ENCODE assay signal across 8 mouse cellular contexts in genomic region chr3:122924009-122924914, GRCm38 (mm10). TPM values are rescaled to one million over a fixed set of nuclear protein-coding genes. Genes with fewer than 3 reads are reported as not detected.
DNase-seq lines count a peak whose midpoint lies in the region; ATAC-seq and TF ChIP-seq lines count a peak whose summit lies in the region.

Gene 1810037I17Rik, plus strand, starts transcription at chr3:122924203.

- under 1% methylated on average over 65 of the region's 68 CpGs for WGBS in forebrain, embryonic 13.5 days
- under 1% methylated on average over 68 of the region's 68 CpGs for WGBS in large intestine, adult 2 months
- 1% methylated on average over 66 of the region's 68 CpGs for WGBS in liver, postnatal 0 days (ENCODE audit: insufficient replicate concordance)
- WGBS in neural tube, embryonic 14.5 days, result under 1% methylated on average over 55 of the region's 68 CpGs

- H3K4me1 ChIP-seq in ES-Bruce4 (ENCODE audit: control insufficient read depth, insufficient read depth, low read length), result no peaks in the 10 kb centered on the region
- H3K4me1 ChIP-seq in forebrain, embryonic 13.5 days, result peaks cover 18% of the 10 kb centered on the region
- H3K4me1 ChIP-seq in liver, postnatal 0 days (ENCODE audit: insufficient read depth), result peaks cover 9% of the 10 kb centered on the region
- H3K4me1 ChIP-seq in neural tube, embryonic 14.5 days (ENCODE audit: control insufficient read depth, insufficient read depth, low read length), result peaks cover 4% of the 10 kb centered on the region; the same call in 1 of the 2 replicates

- H3K36me3 ChIP-seq in ES-Bruce4 (ENCODE audit: control insufficient read depth, insufficient read depth, low read length, poor library complexity, severe bottlenecking), result peaks cover 12% of the 10 kb centered on the region
- H3K36me3 ChIP-seq in forebrain, embryonic 13.5 days (ENCODE audit: poor library complexity, severe bottlenecking), result peaks cover 12% of the 10 kb centered on the region; the same call in 1 of the 2 replicates
- peaks cover 6% of the 10 kb centered on the region; the same call in 1 of the 2 replicates for H3K36me3 ChIP-seq in liver, postnatal 0 days (replicated peaks; ENCODE audit: insufficient read depth, low read length)
- H3K36me3 ChIP-seq in neural tube, embryonic 14.5 days (ENCODE audit: control insufficient read depth, insufficient read depth, low read length), result no peaks in the 10 kb centered on the region

- peak; percentile 97 to 98 for DNase-seq in heart, postnatal 10 days
- DNase-seq in large intestine, adult 2 months (ENCODE audit: low read depth, low spot score), result peak; percentile 68
- peak; percentile 96 for DNase-seq in liver, postnatal 0 days
- DNase-seq in testis, postnatal 10 days (ENCODE audit: low spot score), result peak; percentile 99

- peak; percentile 62; the same call in 1 of the 2 replicates for TF ChIP-seq EP300 in ES-Bruce4 (IDR thresholded peaks at IDR 0.05; ENCODE audit: insufficient read depth, low read depth, low read length)
- no peak for TF ChIP-seq EP300 in liver, postnatal 0 days (IDR thresholded peaks at IDR 0.05; ENCODE audit: low read depth)

- peak within 1 kb of the TSS; percentile 84 for H3K27ac ChIP-seq in ES-Bruce4 (ENCODE audit: insufficient read depth, low read length)
- peak within 1 kb of the TSS; percentile 78 for H3K27ac ChIP-seq in forebrain, embryonic 13.5 days
- H3K27ac ChIP-seq in liver, postnatal 0 days (ENCODE audit: low read depth), result peak within 1 kb of the TSS; percentile 88
- peak within 1 kb of the TSS; percentile 60 for H3K27ac ChIP-seq in neural tube, embryonic 14.5 days (ENCODE audit: low read depth, low read length)

- H3K9me3 ChIP-seq in ES-Bruce4 (replicated peaks; ENCODE audit: control insufficient read depth, insufficient read depth, low read length, poor library complexity, severe bottlenecking), result no peaks in the 10 kb centered on the region
- H3K9me3 ChIP-seq in forebrain, embryonic 13.5 days (replicated peaks), result no peaks in the 10 kb centered on the region
- no peaks in the 10 kb centered on the region for H3K9me3 ChIP-seq in liver, postnatal 0 days (ENCODE audit: low read length)
- H3K9me3 ChIP-seq in neural tube, embryonic 14.5 days (ENCODE audit: control insufficient read depth, low read length), result no peaks in the 10 kb centered on the region

- H3K4me2 ChIP-seq in forebrain, embryonic 13.5 days, result peak within 1 kb of the TSS; percentile 65
- H3K4me2 ChIP-seq in liver, postnatal 0 days (ENCODE audit: low read depth, low read length), result peak within 1 kb of the TSS; percentile 81
- peak within 1 kb of the TSS; percentile 67 for H3K4me2 ChIP-seq in neural tube, embryonic 14.5 days (ENCODE audit: low read depth, low read length)

- H3K4me3 ChIP-seq in ES-Bruce4 (ENCODE audit: low read depth, low read length), result peak within 1 kb of the TSS; percentile 86
- H3K4me3 ChIP-seq in forebrain, embryonic 13.5 days, result peak within 1 kb of the TSS; percentile 58
- H3K4me3 ChIP-seq in liver, postnatal 0 days (ENCODE audit: low read depth, low read length), result peak within 1 kb of the TSS; percentile 79
- H3K4me3 ChIP-seq in neural tube, embryonic 14.5 days (ENCODE audit: low read depth, low read length), result peak within 1 kb of the TSS; percentile 53

- no peaks in the 10 kb centered on the region for H3K27me3 ChIP-seq in ES-Bruce4 (ENCODE audit: control insufficient read depth, insufficient read depth, low read length, poor library complexity, severe bottlenecking)
- no peaks in the 10 kb centered on the region for H3K27me3 ChIP-seq in forebrain, embryonic 13.5 days
- H3K27me3 ChIP-seq in liver, postnatal 0 days (ENCODE audit: insufficient read depth, low read length), result no peaks in the 10 kb centered on the region
- H3K27me3 ChIP-seq in neural tube, embryonic 14.5 days (ENCODE audit: control insufficient read depth, insufficient read depth, low read length), result no peaks in the 10 kb centered on the region

- intact Hi-C loops in heart, postnatal 10 days (cut with DNase I), result no loop called here

- peak within 1 kb of the TSS; percentile 72 for H3K9ac ChIP-seq in ES-Bruce4 (ENCODE audit: low read depth, poor library complexity, severe bottlenecking)
- peak within 1 kb of the TSS; percentile 73 for H3K9ac ChIP-seq in forebrain, embryonic 13.5 days
- peak within 1 kb of the TSS; percentile 80 for H3K9ac ChIP-seq in liver, postnatal 0 days (replicated peaks)
- H3K9ac ChIP-seq in neural tube, embryonic 14.5 days (replicated peaks; ENCODE audit: low read depth, low read length), result peak within 1 kb of the TSS; percentile 48

- ATAC-seq in cerebellum, adult (ENCODE audit: insufficient number of reproducible peaks, low FRiP score, low TSS enrichment), result peak; percentile 94
- ATAC-seq in forebrain, embryonic 13.5 days, result peak; percentile 99
- ATAC-seq in liver, postnatal 0 days, result peak; percentile 94
- ATAC-seq in neural tube, embryonic 14.5 days (ENCODE audit: low read depth), result peak; percentile 99

- TF ChIP-seq CTCF in ES-Bruce4 (IDR thresholded peaks at IDR 0.05; ENCODE audit: low read depth, low read length), result peak; percentile 6
- peak; percentile 64 for TF ChIP-seq CTCF in liver, postnatal 0 days (IDR thresholded peaks at IDR 0.05; ENCODE audit: low read depth)

- TF ChIP-seq POLR2A in ES-Bruce4 (IDR thresholded peaks at IDR 0.05; ENCODE audit: insufficient read depth, low read length), result peak; percentile 88

RNA-seq across cellular contexts. Expression of gene 1810037I17Rik, which starts in this region (rescaled TPM):
- 96.2 and 101 TPM in 2 replicates for polyA plus RNA-seq in ES-Bruce4 (2011; ENCODE audit: insufficient read depth, insufficient read length, low read depth, missing spikeins)
- 112 and 136 TPM in 2 replicates for polyA plus RNA-seq in forebrain, embryonic 13.5 days (2015; fragmentation: Nextera tagmentation; extraction: Ambion mirVana)
- total RNA-seq in heart, postnatal 10 days (2021), result 10 to 100 TPM; 88.5 to 92.0 TPM
- 52.5 and 64.0 TPM in 2 replicates for polyA plus RNA-seq in large intestine, adult 2 months (2012; rRNA removed)
- 70.7 and 75.1 TPM in 2 replicates for polyA plus RNA-seq in liver, postnatal 0 days (2015; fragmentation: Nextera tagmentation; extraction: Ambion mirVana)
- 89.3 and 90.3 TPM in 2 replicates for polyA plus RNA-seq in neural tube, embryonic 14.5 days (2014; fragmentation: Nextera tagmentation; extraction: Ambion mirVana)

Comparison
In these comparisons a context has a peak if more than half of its experiments do, and no peak if none do; other contexts are left out.
1. Peak in every context shown above with its lines: DNase-seq, ATAC-seq, H3K4me3 ChIP-seq and H3K27ac ChIP-seq.